Mouse (Mus musculus) bone marrow macrophage, adult 2 months (primary cell): ENCODE results near the gene Cma2.

Experiments
- CTCF ChIP-seq: IDR thresholded peaks from 2 replicates; pipeline ENCODE4 v1.5.1; 2012; ENCODE audit warnings: low read depth, mild to moderate bottlenecking, low read length, moderate library complexity
- POLR2A ChIP-seq: IDR thresholded peaks from 2 replicates; pipeline ENCODE4 v1.6.1; 2012; ENCODE audit warnings: mild to moderate bottlenecking, low read depth, low read length, borderline replicate concordance

DNA sequence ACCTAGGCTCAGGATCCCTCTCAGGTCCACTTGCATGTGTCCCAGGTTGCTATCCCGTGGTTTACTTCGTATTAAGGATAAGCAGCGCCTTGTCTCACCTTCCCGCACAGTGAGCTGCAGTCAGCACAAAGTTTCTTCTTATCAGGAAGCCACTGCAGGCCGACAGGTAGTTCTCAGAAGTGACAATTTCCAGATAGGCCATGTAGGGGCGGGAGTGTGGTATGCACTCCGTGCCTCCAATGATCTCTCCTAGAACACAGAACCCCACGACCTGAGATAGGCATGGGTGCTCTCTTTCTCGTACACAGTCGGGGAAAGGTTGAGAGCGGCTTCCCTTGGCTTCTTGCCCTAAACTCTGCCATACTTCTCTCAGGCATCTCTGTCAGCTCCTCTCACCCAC is 7.2 kb upstream of the Cma2 start:
- TF ChIP-seq CTCF (no peak), POLR2A (no peak)
